Mouse (Mus musculus) erythroblast, embryonic 14.5 days (primary cell): ENCODE measurements around the gene Kcnt1.

Experiments used
- GATA1 ChIP-seq: IDR thresholded peaks from 2 replicates; pipeline ENCODE4 v1.6.1; 2012; ENCODE audit warnings: low read length, inconsistent platforms, mixed read lengths
- TAL1 ChIP-seq: IDR thresholded peaks from 3 replicates; pipeline ENCODE4 v1.6.1; 2012; ENCODE audit warnings: low read length, inconsistent platforms, mixed read lengths

DNA sequence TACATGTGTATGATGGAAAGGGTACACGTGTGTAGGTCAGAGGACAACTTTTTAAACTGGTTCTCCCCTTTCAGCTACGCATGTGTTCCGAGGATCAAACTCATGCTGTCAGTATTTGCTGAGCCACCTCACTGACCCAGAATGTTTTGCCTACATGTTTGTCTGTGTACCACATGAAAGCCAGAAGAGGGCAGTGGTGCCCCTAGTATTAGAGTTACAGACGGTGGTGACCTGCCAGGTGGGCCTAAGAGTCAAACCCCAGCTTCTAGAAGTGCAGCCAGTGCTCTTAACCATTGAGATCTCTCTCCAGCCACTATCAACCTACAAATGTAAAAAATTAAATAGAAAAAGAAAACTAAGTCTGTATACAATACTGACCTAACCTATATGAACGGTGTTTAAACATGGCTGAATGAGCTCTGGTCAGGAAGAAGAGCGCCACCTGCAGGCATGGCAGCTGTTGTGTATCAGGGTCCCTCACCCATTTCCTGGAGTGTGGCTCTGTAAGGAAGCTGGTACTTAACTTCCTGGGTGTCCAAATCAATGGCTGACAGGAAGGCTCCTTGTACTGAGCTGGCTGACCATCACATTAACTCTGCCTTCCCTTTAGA, 67.8 kb downstream of the Kcnt1 start:
- TF ChIP-seq TAL1 (no peak), GATA1 (no peak)
